Mouse (Mus musculus): ENCODE measurements around the gene Tmem223. TPM values are rescaled to one million over a fixed set of nuclear protein-coding genes. Genes with fewer than 3 reads are reported as not detected.
A peak's percentile ranks its signal among the peaks of the same experiment; 100 is the strongest.

Tmem223 gene
- polyA plus RNA-seq, 1 experiment from 2014 or later = 157 TPM

GRCm38 (mm10) chr19:8786008-8786781 is 15.4 kb downstream of the Tmem223 start, which contains the start of gene Taf6l:
Gene Taf6l (minus strand): TSS chr19:8786417.
- Histone ChIP-seq H3K4me3 (peak within 1 kb of the TSS; percentile 76), H3K9ac (peak within 1 kb of the TSS; percentile 68), H3K27me3 (no peaks in the 10 kb centered on the region), H3K4me1 (replicated peaks) (peaks cover 12% of the 10 kb centered on the region), H3K27ac (peak within 1 kb of the TSS; percentile 83), H3K4me2 (peak within 1 kb of the TSS; percentile 69), H3K36me3 (peaks cover 24% of the 10 kb centered on the region), H3K9me3 (replicated peaks) (no peaks in the 10 kb centered on the region)
- ATAC-seq (replicated peaks; ENCODE audit: insufficient number of reproducible peaks, insufficient read depth, low FRiP score, low read depth) = peak; percentile 98
- WGBS = 1% methylated on average over 32 of the region's 32 CpGs

- Histone ChIP-seq H3K36me3 (peaks cover 18% of the 10 kb centered on the region), H3K4me3 (no peak overlapping the region), H3K27ac (no peak overlapping the region), H3K4me1 (replicated peaks) (peaks cover 12% of the 10 kb centered on the region), H3K9me3 (replicated peaks) (no peaks in the 10 kb centered on the region), H3K9ac (no peak overlapping the region), H3K27me3 (no peaks in the 10 kb centered on the region), H3K4me2 (no peak overlapping the region)
- 43% methylated on average over 3 of the region's 3 CpGs for WGBS
- ATAC-seq (replicated peaks; ENCODE audit: insufficient number of reproducible peaks, insufficient read depth, low FRiP score, low read depth) = no peak
These were observed 17.7 kb downstream of the Tmem223 start for GRCm38 (mm10) chr19:8788521-8788920.

DNA sequence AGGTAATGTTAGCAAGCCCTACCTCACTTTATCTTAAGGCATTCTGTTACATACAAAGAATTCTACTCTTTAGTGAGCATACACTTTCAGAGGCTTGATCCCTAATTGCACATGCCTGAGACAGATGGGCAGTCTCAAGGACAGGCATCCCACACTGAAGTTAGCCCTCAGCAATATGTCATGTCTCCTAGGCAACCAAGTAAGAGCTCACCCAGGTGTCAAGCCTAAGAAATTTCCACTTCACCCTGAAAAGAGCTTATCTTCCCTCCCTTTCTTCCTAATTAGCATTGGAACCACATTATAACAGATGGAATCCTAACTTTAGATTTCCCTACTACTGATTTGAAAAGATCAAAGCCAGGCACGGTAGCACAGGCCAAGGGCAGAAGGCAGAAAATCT is 18.4 kb downstream of the Tmem223 start:
- Histone ChIP-seq H3K27me3 (no peaks in the 10 kb centered on the region), H3K27ac (no peak overlapping the region), H3K9me3 (replicated peaks) (no peaks in the 10 kb centered on the region), H3K4me2 (no peak overlapping the region), H3K4me1 (replicated peaks) (peaks cover 12% of the 10 kb centered on the region), H3K9ac (no peak overlapping the region), H3K4me3 (no peak overlapping the region), H3K36me3 (peaks cover 24% of the 10 kb centered on the region)
- no peak for ATAC-seq (replicated peaks; ENCODE audit: insufficient number of reproducible peaks, insufficient read depth, low FRiP score, low read depth)
- WGBS = 38% methylated on average over 1 of the region's 1 CpGs

GRCm38 (mm10) chr19:8790171-8790570 is 19.4 kb downstream of the Tmem223 start:
- H3K27ac ChIP-seq = no peak overlapping the region
- 72% methylated on average over 7 of the region's 7 CpGs for WGBS

DNA sequence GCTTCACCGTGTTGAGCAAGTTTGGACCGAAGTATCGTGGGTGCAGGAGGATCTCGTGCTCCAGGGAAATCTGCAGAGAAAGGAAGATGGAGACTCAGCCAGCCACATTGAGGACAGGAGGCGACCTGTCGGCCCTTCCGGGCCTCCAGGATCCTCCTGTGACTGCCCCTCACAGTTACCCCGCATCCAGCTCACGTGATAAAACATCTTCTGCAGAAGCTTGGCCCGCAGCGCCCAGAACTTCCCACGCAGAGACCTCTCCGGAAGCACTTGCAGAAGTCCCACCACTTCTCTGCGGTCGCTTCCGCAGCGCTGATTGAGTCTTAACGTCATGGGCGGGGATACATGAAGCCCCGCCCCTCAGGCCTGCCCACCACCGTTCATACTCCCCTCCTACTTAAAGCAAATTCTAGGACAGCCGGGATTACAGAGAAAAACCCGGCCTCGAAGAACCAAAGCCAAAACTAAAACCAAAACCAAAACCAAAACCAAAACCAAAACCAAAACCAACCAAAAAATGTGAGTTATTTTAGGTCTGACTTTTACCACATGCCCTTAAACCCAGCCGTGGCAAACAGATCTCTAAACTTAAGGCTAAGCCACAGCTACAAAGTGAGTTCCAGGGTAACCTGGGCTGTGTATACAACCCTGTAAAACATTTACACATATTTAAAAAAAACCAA is 27.6 kb downstream of the Tmem223 start, which contains the start of gene Polr2g:
Gene Polr2g, minus strand, starts transcription at position 314 of the 683 bp plus-strand sequence.
- H3K9me3 ChIP-seq (replicated peaks) = no peaks in the 10 kb centered on the region
- peak within 1 kb of the TSS; percentile 72 for H3K4me2 ChIP-seq
- H3K9ac ChIP-seq = peak within 1 kb of the TSS; percentile 85
- no peaks in the 10 kb centered on the region for H3K27me3 ChIP-seq
- peaks cover 21% of the 10 kb centered on the region for H3K36me3 ChIP-seq
- H3K4me1 ChIP-seq (replicated peaks) = peaks cover 19% of the 10 kb centered on the region
- H3K27ac ChIP-seq = peak within 1 kb of the TSS; percentile 68
- WGBS = 2% methylated on average over 25 of the region's 25 CpGs
- ATAC-seq (replicated peaks; ENCODE audit: insufficient number of reproducible peaks, insufficient read depth, low FRiP score, low read depth) = peak; percentile 76
- peak within 1 kb of the TSS; percentile 89 for H3K4me3 ChIP-seq

More at GRCm38 (mm10) chr19:8790171-8790570, 19.4 kb downstream of the Tmem223 start:
- no peaks in the 10 kb centered on the region for H3K27me3 ChIP-seq
- H3K36me3 ChIP-seq = peaks cover 34% of the 10 kb centered on the region
- no peak for ATAC-seq (replicated peaks; ENCODE audit: insufficient number of reproducible peaks, insufficient read depth, low FRiP score, low read depth)
- H3K4me2 ChIP-seq = no peak overlapping the region
- no peak overlapping the region for H3K9ac ChIP-seq
- no peak overlapping the region for H3K4me3 ChIP-seq
- H3K9me3 ChIP-seq (replicated peaks) = no peaks in the 10 kb centered on the region
- H3K4me1 ChIP-seq (replicated peaks) = peaks cover 10% of the 10 kb centered on the region

DNA sequence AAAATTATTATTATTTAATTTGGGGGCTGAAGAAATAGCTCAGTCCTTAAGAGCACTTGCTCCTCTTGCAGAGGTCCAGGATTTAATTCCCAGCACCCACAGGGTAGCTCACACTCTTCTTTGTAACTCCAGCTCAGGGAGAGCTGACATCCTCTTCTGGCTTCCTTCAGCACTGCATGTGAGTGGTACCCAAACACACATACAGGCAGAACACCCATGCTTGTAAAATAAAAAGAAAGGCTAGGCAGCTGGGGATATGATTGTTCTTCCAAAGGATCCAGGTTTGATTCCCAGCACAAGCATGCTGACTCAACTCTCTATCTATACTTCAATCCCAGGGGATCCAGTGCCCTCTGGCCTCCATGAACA is 28.1 kb downstream of the Tmem223 start:
- H3K9ac ChIP-seq = no peak overlapping the region
- H3K4me2 ChIP-seq = peak overlapping the region; percentile 72
- no peak overlapping the region for H3K27ac ChIP-seq
- H3K4me1 ChIP-seq (replicated peaks) = peaks cover 21% of the 10 kb centered on the region
- H3K9me3 ChIP-seq (replicated peaks) = no peaks in the 10 kb centered on the region
- H3K27me3 ChIP-seq = no peaks in the 10 kb centered on the region
- no peak for ATAC-seq (replicated peaks; ENCODE audit: insufficient number of reproducible peaks, insufficient read depth, low FRiP score, low read depth)
- peak overlapping the region; percentile 89 for H3K4me3 ChIP-seq
- H3K36me3 ChIP-seq = peaks cover 16% of the 10 kb centered on the region

DNA sequence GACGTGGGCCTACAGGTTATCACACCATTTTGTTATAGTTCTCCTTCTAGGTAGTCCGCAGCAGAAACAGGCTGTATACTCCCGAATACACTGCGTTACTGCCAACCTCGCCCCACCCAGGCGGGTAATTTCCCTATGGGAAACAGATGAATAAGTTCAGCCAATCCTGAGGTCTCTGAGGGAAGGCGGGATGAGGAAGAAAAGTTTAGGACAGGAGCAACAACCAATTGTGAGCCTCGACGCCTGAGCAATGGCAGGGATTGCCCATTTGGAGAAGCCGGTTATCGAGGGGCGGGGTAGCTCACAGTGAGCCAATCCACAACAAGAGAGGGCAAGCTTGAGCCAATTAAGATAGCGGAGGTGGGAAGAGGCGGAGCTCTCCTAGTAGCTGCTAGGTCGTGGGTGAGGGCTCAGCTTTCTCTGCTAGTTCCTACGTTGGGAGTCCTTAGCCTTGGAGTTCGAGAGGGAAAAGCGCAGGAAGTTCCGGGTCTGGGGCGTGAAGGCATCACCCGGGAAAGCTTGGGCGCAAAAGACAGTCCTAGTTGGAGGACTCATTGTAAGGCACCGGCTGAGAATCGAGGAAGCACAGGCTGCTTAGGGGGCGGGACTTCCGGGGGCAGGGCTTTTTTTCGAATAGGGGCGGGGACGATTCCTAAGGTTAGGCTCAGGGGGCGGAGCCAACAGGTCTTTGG is 31.5 kb downstream of the Tmem223 start, which contains the start of gene Zbtb3:
Gene Zbtb3, plus strand, starts transcription at position 426 of the 692 bp plus-strand sequence.
- under 1% methylated on average over 30 of the region's 30 CpGs for WGBS
- Histone ChIP-seq H3K27ac (peak within 1 kb of the TSS; percentile 87), H3K4me1 (replicated peaks) (peaks cover 19% of the 10 kb centered on the region), H3K27me3 (no peaks in the 10 kb centered on the region), H3K4me2 (peak within 1 kb of the TSS; percentile 65), H3K9ac (peak within 1 kb of the TSS; percentile 62), H3K4me3 (peak within 1 kb of the TSS; percentile 71), H3K36me3 (peaks cover 20% of the 10 kb centered on the region), H3K9me3 (replicated peaks) (no peaks in the 10 kb centered on the region)
- ATAC-seq (replicated peaks; ENCODE audit: insufficient number of reproducible peaks, insufficient read depth, low FRiP score, low read depth) = peak; percentile 96

- H3K27me3 ChIP-seq = no peaks in the 10 kb centered on the region
- 87% methylated on average over 9 of the region's 9 CpGs for WGBS
- peak overlapping the region; percentile 62; the same call in 1 of the 2 replicates for H3K9ac ChIP-seq
- H3K4me1 ChIP-seq (replicated peaks) = peaks cover 12% of the 10 kb centered on the region
- H3K36me3 ChIP-seq = peaks cover 30% of the 10 kb centered on the region
- peak overlapping the region; percentile 65 for H3K4me2 ChIP-seq
- no peaks in the 10 kb centered on the region for H3K9me3 ChIP-seq (replicated peaks)
- no peak for ATAC-seq (replicated peaks; ENCODE audit: insufficient number of reproducible peaks, insufficient read depth, low FRiP score, low read depth)
- peak overlapping the region; percentile 87; the same call in 1 of the 2 replicates for H3K27ac ChIP-seq
- peak overlapping the region; percentile 71 for H3K4me3 ChIP-seq
These were observed 32.5 kb downstream of the Tmem223 start for GRCm38 (mm10) chr19:8803204-8803780.

DNA sequence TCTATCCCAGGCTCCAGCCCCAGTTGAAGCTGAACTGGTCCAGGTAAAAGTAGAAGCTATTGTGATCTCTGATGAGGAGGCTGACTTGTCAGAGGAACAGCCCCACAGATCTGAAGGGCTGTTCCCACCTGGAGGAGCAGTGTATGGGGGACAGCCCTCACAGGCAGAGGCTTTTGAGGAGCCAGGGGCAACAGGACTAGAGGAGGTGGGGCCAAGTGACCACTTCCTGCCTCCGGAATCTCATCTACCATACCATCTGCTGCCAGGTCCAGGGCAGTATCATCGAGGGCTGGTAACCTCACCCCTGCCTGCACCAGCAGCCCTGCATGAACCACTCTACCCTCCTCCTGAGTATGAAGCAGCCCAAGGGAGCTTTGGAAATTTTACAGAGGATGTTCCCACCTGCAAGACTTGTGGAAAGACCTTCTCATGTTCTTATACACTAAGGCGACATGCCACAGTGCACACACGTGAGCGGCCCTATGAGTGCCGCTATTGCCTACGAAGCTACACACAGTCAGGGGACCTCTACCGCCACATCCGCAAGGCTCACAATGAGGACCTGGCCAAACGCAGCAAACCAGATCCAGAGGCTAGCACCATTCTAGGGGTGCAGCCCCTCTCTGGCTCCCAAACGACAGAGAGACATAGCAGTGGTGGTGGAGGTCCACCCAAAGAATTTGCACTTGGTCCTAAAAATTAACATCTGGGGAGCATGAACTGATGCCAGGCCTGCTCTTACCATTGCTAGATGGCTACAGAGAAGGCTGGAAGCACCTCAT is 33.3 kb downstream of the Tmem223 start:
- Histone ChIP-seq H3K9ac (no peak overlapping the region), H3K4me3 (no peak overlapping the region), H3K9me3 (replicated peaks) (no peaks in the 10 kb centered on the region), H3K36me3 (peaks cover 36% of the 10 kb centered on the region), H3K27ac (no peak overlapping the region), H3K4me1 (replicated peaks) (peaks cover 12% of the 10 kb centered on the region), H3K27me3 (no peaks in the 10 kb centered on the region), H3K4me2 (no peak overlapping the region)
- ATAC-seq (replicated peaks; ENCODE audit: insufficient number of reproducible peaks, insufficient read depth, low FRiP score, low read depth) = no peak
- WGBS = 86% methylated on average over 11 of the region's 11 CpGs

- H3K9me3 ChIP-seq (replicated peaks) = no peaks in the 10 kb centered on the region
- 94% methylated on average over 5 of the region's 5 CpGs for WGBS
- no peak overlapping the region for H3K27ac ChIP-seq
- H3K4me3 ChIP-seq = no peak overlapping the region
- H3K27me3 ChIP-seq = no peaks in the 10 kb centered on the region
- ATAC-seq (replicated peaks; ENCODE audit: insufficient number of reproducible peaks, insufficient read depth, low FRiP score, low read depth) = no peak
- H3K4me1 ChIP-seq (replicated peaks) = peaks cover 9% of the 10 kb centered on the region
- no peak overlapping the region for H3K9ac ChIP-seq
- H3K4me2 ChIP-seq = no peak overlapping the region
- peaks cover 57% of the 10 kb centered on the region for H3K36me3 ChIP-seq
These were observed 36.0 kb downstream of the Tmem223 start for GRCm38 (mm10) chr19:8806810-8807209.
